Mouse (Mus musculus) heart, adult 11 months (tissue): ENCODE results near the gene Enpp7.

ENCODE experiments used
- DNase-seq: peaks from one replicate; pipeline ENCODE4 v3.0.0; 2022

Gene Enpp7

DNA sequence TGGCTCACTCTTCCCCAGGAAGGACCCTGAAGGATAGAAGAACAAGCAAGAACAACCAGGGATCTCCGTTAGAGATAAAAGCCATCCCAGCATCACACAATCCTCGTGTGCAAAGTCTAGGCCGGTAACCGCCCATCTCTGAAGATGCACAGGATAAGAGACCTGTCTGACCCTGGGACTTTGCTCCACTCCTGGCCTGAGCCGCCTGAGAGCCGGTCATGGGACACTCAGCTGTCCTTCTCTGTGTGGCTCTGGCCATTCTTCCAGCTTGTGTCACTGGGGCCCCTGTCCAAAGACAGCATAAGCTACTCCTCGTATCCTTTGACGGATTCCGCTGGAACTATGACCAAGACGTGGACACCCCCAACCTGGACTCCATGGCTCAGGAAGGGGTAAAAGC, at the start of gene Enpp7:
TSS of gene Enpp7 (plus strand) at position 190 of the 400 bp plus-strand sequence.
- no peak for DNase-seq

DNA sequence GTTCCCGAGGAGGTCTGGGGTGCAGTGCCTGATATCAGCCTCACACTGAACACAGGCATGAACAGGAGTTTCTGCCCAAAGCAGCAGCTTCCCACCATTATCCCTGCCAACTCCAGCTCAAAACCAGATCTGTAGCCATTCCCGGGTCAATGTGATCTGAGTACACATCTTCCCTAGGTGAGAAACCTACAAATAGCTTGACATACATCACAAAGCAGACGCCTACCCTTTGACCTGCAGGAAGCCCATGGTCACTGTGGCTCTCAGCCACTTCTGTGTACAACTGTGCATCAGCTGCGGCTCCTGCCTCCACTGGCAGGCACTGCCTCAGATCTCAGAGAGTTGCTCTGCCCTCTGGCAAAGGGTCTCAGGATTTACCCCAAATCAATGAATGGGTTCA, 48.3 kb upstream of the Enpp7 start:
- DNase-seq, result no peak

DNA sequence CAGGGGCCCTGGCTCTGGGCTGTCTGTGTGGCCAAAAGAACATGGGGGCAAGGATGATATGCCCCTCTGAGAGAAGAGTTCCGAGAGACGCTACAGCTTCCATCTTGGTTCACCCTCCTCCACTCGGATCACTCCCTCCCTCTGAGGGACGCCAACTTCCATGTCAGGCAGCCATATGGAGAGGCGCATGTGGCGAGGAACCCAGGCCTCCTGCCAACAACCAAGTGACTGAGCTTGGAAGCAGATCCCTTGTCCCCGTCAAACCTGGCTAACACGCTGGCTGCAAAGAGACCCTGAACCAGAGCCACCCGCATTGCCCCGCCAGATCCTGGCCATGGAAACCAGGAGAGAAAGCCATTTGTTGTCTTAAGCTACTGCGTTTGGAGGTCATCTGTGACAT, 47.4 kb upstream of the Enpp7 start:
- no peak for DNase-seq

DNA sequence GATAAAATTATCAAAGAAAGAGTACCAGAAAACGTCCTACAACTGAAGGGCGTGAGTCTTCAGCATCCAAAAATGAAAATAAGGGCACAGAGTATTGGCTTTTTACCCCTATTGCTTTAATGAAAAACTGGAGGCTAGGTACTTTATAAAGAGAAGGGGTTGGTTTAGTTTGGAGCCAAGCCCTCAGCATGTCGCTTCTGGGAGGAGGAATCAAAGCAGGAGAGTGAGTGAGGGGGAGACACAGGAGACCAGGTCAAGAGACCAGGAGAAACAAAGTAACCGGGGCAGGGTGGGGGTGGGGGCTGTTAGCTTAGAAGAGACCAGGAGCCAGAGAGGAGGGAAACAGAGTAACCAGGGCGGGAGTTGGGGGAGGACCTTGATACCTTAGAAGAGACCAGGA, 46.7 kb upstream of the Enpp7 start:
- no peak for DNase-seq

DNA sequence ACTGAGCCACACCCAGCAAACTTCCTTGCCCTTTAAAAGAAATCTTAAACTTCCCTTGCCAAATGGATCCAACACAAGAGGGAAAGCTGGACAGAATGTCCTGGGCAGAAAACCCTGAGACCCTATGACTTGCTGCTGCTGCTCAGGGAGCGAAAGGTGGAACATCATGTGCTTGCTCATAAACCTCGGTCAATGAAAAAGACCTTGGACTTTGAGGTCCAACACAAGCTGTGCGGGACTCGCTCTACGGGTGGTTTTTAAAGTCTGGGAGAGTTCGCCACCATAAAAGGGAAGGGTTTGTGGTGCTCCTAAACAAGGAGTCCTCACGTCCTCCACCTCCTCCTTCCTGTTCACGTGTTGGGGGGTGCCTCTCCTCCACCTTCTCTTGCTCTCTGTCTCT, 42.1 kb upstream of the Enpp7 start:
- DNase-seq, result no peak

DNA sequence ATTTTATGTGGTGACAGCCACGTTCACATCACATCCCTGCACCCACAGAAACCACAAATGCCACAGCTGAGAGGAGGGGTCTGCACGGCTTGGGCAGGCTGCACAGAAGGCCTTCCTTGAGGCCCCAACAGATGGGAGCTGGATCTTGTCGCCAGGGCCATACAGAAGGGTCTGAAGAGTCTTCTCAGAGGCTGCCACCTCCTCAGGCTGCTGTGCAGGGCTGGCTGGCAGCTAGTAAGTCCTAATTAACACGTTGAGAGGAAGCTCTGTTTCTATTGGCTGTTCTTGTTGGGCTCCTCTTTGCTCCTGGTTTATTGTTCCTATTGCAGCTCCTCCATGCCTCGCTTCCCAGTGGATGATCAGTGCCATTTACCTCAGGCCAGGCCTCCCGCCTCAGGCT, 33.0 kb upstream of the Enpp7 start:
- DNase-seq, result no peak

DNA sequence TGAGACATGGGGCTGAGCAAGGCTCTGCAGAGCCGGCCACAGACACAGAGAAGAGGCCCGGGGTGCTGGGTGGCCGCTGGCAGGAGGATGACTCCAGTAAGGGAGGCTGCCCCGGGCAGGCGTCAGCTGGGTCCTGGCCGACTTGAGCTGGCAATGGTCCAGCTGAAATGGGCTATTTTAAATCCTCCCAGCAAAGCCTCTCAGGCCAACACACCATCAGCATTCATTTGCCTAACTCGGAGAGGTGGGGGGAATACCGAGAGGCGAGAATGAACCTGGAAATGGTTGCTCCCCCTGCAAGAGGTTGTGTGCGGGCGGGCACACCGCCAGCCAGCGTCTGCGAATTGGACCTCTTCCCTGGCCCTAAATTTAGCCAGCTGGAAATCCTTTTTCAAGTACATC, 30.9 kb upstream of the Enpp7 start:
- DNase-seq, result peak; percentile 96

DNA sequence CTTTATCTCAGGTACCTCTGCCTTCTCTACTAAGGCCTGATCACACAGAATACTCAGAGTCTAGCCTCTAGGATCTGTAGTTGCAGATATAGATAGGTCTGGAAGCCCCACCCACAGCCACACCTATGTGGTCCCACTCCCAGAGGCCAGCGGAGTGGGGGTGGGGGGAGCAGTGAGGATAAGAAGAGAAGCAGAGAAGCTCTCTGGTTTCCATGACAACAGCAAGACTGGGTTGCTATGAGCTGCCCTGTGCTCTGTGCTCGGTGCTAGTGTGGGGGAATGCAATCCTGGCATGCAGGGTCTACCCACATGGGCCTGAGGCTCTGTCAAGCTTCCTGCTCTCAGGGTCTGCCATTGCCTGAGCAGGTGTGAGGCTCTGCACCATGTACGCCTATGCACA, 27.3 kb upstream of the Enpp7 start:
- DNase-seq, result no peak

DNA sequence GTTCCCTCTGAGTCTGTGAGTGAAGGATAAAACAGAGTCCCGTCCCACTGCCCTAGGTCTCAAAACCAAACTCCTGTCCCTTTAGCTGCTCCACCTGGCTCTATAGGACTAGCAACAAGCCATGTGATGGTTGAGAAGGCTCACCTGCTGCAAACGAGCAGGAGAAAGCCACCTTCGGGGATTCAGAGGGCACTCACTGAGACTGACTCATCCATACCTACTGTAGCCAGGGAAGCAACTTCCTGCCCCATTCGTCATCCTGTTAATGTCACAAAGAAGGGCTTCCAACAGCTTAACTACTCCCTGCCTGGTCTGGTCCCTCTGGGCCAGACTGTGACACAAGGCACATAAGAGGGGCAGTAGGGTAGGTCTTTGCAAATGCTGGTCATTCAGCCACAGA, 25.5 kb upstream of the Enpp7 start:
- no peak for DNase-seq

DNA sequence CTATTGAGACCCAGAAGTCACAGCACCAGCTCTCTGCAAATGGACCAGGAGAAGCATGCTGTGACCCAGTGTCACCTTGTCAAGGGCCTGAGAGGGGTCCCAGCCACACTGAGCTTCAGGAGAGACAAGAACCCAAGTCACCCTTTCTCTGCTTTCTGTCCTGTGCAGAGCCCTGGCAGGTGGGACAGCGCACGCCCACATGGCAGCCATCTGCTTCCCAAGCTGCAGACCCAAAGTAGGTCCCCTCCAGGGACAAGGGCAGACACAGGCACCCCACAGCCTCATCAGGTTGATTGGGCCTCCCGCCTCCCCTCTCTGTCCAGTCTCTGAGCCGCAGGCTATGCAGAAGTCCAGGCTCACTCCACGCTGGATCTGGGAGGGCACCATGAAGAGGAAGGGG, 24.1 kb upstream of the Enpp7 start:
- no peak for DNase-seq

DNA sequence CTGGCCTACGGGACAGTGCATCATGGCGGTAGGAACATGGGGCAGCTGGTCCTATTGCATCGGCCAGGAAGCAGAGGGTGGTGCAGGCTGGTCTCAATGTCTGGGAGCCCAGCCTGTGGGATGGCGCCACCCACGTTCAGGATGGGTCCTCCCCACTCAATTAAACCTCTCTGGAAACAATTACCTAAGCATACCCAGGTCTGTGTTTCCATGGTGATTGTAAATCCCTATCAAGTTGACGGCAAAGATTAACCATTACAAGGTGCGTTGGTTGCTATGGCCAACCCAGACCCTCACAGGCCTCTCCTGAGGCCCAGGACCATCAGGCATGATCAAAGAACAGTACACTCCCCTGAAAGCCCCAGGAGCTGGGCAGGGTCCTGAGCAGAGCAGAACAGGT, 22.9 kb upstream of the Enpp7 start:
- DNase-seq, result no peak

DNA sequence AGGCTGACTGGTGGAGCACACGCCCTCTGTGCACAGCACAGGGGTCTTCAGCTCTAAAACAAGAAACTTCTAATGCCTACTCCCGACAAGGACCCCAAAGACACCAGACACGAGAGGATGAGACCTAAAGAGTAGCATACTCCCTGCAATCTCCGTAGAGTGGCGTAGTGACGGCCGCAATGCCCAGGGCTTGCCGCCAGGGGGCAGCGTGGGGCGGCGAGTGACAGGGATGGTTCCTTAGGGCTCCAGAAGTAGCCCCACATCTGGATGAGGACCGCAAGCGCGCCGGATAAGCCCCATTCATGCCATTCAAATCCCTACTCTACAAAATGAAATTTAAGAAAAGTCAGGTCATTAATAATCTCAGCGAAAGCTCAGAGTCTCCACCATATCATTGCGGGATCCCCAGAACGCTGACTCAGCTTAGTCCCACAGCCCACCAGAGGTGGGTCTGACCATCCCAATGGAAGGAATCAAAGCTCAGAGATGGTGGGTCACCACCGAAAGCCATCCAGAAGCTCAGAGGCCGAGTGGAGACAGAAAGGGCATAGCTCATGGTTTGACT, 16.4 kb upstream of the Enpp7 start:
- no peak for DNase-seq

DNA sequence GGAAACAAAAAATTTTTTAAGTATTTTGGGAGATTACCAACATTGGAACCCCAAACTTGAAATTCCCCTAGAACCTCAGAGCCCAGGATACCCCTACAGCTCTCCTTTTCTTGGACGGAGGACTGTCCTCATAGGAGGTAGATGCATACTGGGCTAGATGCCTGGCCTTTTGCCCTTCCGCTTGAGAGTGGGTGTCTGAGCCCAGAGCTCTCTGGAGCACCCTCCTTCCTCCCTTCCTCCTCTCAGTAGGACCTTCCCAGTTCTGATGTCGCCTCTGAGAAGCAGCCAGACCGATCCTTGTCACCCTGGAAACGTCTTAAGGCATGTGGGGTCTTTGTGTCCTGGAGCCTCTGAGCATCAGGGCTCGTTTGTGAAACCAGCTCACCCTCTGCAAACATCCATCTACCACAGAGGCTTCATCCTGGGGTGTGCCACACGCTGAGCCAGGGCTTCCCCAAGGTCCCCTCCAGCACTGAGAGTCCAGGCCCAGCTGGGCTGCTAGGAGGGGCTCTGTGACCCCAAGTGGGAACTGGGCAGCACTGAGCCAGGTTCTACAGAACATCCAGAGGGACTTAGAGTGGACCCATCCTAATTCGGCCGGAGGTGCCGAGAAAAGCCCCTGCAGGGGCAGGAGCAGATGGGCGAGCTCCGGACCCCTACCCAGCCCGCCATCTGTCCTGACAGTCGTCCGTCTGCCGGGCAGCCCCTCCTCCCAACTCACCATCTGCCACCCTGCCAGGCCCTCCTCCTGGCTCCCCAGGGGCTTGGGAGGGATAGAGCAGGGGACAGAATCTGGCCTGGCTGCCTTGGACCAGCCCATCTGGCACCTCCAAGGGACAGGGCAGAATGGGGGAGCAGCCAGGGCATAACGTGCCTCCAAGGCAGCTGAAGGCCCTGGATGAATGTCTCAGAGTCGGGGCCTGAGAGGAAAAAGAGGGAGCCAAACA, 15.3 kb upstream of the Enpp7 start:
- peak; percentile 78 for DNase-seq

DNA sequence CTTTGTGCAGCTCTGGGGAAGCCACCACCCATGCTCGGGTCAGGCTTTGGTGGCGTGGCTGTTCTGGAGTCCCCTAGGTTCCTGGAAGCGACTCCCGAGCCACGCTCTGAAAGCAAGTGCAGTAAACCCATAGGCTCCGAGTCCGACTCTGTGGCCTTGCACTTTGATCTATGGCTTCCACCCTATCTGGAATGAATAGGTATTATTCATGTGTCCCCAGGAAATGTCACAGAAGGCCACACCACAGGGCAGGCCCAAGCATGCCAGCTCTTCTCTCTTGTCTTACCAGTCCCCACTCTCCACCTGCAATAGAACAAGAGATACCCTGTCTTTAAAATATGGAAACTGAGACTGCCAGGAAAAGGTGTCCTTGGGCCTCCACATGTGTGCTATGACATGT, 13.6 kb upstream of the Enpp7 start:
- no peak for DNase-seq

DNA sequence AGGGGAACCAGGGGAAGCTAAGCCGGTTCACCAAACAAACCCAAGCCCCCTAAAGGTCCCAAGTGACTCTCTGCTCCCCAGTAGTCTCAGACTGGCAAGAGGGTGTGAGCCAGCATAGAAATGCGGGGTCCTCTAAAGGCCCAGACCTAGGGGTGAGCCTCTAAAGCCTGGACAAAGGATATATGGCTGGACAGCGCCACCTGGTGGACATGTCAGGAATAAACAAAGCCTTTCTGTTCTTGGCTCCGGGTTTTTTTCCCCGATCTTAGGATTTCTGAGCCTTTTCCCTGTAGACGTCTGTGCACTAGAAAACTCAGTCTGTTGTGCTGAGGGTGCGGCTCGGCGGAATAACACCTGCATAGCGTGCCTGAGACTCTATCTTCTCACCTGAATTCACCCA, 12.6 kb upstream of the Enpp7 start:
- DNase-seq, result no peak

DNA sequence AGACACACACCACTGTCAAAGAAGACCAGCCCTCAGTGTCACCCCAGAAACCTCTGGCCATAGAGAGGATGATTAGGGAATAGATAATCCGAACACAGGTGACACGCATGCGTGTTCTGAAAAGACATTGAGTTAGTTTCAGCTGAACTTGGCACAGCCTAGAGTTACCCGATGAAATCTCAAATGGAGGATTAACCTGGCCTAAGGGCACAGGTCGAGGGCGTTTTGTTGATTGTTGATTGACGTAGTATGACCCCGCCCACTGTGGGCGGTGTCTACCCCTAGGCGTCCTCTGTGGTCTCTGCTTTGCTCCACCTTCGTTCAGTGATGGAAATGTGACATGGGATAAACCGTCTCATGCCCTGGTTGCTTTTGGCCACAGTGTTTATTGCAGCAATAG, 12.1 kb upstream of the Enpp7 start:
- no peak for DNase-seq

DNA sequence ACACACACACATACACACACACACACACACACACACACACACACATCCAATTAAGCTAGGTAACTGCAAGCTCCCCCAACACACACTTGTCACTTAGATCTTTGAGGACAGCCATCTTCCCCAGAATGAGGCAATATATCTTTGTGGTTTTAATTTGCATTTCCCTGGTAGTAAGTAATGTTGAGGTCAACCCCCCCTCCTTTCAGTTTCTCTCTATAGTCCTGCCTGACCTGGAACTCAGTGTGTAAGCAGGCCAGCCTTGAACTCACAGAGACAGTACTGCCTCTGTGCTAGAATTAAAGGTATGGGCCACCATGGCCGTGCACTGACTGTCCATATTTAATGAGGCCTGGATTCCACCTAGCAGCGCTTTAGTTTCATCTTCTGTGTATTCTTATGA, 7.6 kb upstream of the Enpp7 start:
- no peak for DNase-seq

DNA sequence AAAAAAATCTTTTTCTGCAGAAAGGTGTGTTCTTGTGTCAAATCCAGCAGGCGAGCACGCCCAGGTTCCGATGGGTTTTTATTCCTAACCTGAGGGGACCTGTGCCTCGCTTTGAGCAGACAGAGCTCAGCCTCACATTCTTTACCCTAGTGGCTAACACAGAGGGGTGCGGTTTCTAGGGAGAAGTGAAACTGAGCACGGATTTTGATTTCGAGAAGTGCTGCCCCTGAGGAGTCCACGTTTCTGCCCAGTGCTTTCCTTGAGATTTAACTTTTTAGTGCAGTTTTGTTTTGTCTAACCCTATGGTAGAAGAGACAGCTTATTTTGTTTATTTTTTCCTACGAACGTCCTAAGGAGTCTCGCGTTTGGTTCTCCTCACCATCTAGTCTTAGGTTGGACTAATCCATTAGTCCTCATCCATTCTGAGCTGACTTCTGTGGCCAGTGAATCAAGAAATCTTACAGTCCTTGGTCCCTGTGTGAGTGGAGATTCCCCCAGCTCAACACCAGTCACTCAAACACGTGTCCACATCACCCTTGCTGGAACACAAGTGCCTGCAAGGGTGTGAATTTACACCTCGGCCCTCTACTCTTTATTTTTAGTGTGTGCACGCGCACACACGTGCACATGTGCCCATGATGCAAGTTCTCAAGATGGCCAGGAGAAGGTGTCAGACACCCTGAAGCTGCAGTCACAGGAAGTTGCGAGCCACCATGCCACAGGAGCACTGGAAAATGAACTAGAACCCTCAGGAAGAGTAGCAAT, 6.8 kb upstream of the Enpp7 start:
- DNase-seq, result no peak

DNA sequence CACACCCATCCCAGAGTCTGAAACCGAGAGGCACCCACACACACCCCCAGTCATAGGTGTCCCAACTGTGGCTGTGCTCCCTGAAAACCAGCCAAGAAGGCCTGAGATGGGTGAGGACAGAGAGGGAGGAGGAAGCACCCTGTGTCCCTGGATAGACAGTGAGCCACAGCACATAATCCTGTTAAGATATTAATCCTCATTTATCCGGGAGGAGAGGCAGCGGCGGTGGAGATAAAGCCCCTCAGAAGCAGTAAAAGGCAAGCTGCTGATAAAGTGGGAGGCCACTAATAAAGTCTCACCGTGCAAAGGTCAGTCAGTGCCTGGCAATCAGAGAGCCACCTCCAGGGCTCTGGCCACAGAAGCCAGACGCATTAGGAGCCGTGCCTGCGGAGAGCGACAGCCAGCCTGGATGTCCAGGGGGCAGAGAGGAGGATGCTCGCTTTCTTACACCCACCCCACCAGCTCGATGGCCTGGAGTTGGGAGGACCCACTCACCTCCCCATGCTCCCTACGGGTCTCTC, 5.3 kb upstream of the Enpp7 start:
- DNase-seq, result no peak

DNA sequence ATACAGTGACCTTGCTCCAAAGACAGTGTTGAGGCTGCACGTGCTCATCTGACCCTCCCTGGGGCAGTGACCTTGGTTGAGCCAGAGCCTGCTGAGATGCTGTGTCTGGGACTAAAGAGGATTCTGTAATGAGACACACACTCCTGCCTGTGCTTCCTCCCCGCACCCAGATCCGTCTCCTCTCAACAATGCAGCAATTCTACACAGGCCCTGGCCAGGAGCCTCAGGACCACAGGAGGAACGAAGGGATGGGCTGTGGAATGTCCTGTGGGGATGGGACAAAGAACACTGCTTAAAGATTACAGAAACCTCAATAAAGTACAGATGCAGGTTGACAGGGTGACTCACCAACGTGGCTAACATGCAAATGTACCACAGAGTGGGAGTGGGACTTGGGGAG, 2.4 kb upstream of the Enpp7 start:
- DNase-seq, result no peak

DNA sequence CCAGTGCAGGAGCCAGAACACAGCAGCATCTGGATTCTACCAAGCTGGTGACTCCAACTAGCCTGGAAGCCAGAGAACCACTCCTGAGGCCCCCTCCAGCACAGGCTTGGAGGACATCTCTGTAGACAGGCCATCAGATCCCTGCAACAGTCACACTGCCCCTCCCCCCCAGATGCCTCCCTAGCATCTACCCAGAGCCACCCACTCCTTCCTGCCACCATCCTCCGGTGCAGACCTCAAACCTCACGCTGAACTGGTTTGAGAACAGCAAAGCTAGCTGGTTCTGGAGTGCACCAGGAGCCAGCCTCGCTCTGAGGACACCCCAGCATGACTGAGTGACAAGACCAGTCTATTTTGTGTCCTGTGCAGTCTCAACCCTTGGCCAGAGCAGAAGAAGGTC, 4.8 kb downstream of the Enpp7 start:
- DNase-seq, result no peak

DNA sequence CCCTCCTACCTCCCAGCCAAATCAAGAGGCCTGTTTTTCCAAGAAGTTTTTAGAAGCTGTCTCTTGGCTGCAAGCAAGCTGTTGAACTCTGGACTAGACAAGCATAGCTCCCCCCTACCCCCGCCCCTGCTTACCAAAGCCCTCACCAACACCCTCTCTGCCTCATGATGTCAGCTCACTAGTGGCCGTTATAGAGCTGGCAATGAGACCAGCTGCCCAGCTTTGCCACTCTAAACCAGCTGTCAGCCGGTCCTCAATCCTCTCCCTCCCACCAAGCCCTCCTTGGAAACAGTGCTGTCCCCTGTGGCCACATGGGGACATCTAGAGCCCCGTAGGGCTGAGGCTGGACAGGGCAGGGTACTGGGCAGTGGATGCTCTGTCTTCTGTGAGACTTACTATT, 7.5 kb downstream of the Enpp7 start:
- no peak for DNase-seq

DNA sequence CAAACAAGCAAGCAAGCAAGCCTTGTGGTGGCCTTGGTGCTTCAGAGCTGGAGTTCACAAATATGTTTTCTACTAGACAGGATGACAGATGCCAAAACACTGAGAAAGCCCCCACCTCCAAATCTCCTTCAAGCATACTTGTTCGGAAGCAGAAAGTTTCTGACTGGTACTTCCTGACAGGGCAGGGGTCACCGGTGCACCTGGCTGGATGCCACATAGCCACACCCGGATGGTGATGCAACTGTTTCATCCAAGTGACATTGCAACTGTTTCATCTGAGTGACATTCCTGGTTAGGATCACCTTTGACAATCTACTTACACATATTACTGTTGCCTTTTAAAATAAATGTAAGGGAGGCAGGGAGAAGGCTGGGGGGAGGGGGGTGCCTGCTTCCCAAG, 9.2 kb downstream of the Enpp7 start:
- DNase-seq, result no peak
